Mouse (Mus musculus): Measurements from ENCODE around the gene Ttpal.

The Ttpal gene

DNA sequence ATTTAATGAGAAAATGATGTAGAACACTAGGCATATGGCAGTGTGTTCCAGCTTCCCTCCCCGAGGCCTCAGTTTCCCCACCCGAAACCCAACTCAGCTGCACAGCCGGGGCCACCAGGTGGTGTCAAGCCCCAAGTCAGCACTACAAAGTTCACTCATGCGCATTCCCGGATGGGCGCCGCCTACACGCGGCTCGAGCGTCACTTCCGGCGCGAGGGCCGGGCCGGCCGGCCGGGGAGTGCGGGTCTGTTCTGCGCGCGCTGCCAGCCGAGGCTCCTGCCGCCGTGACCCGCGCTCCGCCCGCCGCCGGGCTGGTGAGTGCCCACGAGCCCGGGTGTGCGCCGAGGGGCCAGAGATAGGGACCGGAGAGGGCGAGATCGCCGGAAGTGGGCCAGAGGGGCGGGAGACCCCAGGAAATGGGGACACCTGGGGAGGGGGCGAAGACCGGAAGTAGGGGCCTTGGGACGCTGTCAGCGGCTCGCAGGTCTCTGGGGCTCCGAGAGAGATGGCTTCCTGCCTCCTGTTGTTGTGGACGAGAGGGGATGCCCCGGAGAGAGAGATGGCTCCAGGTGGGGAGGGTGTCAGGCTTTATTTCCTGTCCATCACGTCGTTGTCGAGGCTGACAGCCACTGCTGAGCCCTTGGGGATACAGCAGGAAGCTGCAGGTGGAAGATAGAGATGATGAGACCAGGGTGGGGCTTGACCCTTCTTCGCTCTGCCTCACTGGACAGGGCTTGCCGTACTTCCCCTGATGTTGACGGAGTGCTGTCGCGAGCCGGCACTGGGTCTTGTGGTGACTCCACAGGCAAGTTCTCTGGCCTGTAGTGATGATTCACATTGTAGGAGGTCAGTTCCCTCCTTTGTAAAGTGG, at the start of gene Ttpal:
Gene Ttpal, plus strand, starts transcription at position 214 of the 871 bp plus-strand sequence.
- DNase-seq (ENCODE audit: low read depth, low spot score), result peak; percentile 94

DNA sequence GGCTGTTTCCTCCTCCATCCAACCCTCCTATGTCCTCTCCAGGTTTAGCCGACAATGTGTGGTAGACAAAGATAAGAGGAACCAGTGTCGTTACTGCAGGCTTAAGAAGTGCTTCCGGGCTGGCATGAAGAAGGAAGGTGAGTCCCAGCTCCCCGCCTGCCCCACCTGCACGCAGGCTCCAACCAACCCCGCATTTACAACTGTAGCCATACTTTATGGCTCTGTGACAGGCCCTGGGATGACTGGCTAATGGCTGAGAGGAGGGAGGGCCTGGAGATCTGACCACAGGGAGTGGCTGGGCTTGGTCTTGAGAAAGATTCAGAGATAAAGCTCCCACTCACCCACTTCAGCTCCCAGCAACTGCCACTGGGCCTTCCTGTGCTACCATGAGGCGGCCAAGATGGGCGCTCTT, 49.6 kb upstream of the Ttpal start:
- no peak for DNase-seq (ENCODE audit: low read depth, low spot score)

DNA sequence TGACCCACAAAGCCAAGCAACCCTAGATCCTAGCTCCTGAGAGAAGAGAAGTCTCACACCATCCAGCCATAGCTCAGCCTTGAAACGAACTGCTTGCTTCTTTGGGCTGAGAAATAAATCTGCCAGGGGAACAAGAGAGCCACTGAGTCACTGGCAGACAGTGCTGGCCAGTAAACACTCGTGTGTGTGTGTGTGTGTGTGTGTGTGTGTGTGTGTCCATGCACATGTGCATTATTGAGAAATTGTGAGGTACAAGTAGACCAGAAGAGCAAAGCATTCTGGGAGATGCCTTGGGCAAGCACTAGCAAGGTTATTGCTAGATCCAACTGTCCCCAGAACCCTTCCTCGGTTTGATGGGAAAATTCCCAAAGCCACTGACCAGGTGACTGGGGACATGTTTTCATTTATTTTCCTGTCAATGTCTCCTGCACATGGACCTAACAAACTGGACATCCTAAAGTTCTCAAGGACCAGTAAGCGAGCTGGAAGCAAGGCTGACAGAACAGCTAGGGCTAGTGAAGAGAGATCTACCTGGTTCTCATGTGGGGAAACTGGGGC, 47.6 kb upstream of the Ttpal start:
- no peak for DNase-seq (ENCODE audit: low read depth, low spot score)

DNA sequence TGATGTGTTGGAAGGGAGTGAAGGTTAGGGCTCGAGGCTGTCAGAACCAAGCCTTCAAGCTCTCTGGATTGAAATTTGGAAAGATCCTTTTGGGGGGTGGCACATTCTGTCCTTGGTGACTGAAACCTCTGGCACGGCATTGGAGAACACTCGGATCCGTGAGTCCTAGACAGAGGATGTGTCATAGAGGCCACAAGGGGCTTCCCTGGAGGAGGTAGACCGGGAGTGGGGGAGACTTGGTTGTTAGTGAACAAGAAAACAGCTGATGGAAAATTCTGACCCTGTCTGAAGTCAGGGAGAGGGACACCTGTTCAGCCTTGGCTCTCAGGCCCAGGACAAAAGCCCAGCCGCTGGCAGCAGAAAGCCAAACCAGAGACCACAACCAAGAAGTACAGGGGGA, 47.1 kb upstream of the Ttpal start:
- DNase-seq (ENCODE audit: low read depth, low spot score), result no peak

DNA sequence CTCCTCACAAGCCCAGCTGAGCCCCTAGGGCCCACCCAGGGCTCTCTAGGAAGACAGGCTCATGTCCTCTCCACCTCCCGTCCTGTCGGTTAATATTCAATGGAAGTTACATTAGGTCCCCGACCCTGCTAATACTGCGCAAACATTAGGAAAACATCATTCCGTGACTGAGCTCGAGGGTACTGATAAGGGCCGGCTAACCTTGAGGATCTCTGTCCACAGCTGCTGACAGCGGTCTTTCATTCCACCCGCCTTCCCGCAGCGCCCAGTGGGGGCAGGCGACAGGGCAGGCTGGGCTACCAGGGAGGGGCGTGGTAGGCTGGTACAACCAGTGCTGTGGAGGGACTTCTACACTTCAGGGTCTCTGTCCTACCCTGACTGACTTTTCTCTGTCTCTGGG, 46.7 kb upstream of the Ttpal start:
- DNase-seq (ENCODE audit: low read depth, low spot score), result no peak

DNA sequence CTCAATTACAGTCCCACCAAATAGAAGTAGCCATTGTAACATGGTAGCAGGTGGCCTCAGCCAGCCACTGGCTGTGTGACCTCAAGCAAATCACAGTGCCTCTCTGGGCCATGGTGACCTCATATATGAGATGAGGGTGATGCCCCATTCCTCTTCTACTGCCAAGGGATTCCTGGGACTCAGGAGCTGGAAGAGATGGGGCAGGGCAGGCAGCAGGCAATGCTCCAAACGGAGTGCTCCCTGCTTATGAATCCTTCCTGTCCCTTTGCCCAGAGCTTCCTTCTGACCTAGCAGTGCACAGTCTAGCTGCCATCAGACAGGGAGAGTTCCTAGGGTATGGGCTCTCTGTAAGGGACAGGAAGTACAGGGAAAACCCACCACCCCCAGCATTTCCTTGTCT, 43.6 kb upstream of the Ttpal start:
- no peak for DNase-seq (ENCODE audit: low read depth, low spot score)

DNA sequence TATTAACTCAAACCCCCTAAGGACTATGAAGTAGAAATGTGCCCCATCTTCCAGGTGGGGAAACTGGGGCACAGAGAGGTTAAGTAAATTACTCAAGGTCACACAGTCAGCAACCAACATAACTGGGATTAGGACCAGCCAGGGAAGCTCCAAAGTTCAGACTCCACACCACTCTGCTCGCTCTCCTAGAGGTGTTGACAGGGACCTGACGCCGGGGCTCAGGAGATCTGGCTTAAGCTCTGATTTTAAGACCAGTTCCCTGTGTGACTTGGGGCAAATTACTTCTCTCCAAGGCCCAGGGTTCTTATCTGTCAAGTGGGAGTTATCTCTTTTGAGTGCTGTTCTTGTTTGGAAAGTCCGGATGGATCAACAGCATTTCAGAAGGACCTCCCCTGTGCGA, 42.9 kb upstream of the Ttpal start:
- DNase-seq (ENCODE audit: low read depth, low spot score), result no peak

DNA sequence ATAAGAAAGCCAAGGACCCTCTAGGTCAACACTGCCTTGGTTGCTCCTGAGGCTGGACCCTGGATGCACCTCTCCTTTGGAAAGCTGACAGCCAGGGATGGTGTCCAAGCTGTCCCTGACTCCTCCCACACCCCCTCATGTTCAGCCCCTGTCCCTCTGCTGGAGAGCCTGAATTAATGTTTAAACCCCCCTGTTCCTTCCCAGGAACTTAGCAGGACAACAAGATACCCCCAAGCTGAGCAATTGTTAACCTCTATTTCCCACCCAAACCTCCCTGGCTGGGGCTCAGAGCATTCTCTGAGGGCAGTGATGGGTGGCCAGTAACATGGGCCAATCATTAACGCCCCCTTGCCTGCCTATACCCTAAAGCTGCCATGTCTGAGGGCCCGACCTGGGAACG, 41.9 kb upstream of the Ttpal start:
- no peak for DNase-seq (ENCODE audit: low read depth, low spot score)

DNA sequence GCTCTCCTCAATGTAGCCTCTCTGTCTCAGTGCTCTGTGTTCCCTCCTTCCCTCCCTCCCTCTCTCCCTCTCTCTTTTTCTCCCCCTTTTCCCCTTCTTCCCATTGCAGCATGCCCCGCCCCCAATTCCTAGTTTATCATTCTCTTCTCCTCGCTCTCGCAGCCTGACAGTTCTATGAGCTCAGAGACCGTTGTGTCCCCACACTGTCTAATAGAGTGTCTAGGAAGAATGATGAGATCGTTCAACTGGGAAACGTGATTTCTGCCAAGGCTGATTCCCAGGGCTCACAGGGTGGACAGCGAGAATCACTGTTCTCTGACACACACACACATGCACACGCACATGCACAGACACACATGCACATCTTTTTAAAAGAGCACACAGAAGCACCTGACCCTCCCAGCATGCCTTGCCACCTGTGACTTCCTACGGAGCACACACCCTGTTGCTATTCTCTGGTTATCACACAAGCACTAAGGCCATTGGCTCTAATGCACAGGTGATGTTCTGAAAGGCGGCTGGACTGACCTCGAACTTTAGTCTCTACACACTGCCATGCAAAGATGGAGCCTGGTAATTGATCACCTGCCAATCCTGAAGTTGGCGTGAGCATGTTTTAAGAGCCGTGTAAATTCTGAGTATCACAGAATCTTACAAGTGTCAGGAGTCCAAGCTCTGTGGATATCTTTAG, 40.7 kb upstream of the Ttpal start:
- no peak for DNase-seq (ENCODE audit: low read depth, low spot score)

DNA sequence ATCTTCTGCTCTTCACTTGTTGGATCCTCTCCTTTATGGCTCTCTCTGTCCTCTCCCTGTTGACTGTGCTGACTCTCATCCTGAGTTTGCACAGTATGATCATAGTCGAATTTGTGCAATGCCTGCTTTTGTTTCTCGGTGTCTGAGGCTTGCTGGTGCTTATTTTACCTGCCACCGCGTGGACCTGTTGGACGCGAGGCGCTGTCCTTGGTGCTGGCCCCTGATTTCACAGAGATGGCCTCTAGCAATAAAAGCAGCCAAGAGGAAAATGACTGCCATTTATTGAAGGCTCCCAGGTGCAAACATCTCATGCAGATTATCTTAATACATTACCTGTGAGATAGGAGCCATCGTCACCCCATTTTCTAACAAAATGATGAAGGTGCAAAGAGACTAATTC, 37.5 kb upstream of the Ttpal start:
- DNase-seq (ENCODE audit: low read depth, low spot score), result no peak

DNA sequence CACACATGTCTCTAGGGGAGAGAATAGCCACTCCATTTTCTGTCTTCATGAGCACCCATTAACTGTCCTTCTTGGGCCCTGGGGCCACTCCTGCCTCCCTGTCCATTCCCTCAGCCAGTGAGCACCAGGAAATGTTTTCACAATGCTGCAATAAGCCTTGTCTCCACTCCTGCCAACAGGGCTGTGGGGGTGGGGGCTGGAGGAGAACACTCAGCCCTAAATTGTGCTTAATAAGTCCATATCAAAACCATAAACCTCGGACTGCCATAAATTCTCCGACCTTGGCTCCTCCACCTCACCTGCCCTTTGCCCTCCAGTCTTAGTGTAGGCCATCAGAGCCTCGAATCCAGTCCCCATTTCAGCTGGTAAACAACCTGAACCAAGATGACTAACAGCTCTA, 27.8 kb upstream of the Ttpal start:
- DNase-seq (ENCODE audit: low read depth, low spot score), result no peak

DNA sequence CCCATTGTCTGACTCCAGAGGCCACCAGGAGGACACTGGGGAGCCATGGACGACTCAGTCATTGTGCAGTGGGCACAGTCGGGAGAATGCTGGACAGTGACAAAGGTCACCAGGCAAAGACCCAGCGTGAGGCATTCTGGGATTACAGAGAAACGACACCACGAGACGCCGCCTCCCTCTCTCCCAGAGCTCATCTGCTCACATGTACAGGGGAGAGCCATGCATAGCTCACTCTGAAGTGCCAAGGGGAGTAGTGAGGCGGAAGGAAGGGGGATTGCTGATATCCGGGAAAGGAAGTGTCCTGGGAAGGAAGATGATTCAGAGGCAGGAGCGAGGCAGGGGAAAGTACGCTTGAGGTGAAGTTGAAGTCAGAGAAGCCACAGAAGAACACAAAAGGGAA, 26.9 kb upstream of the Ttpal start:
- no peak for DNase-seq (ENCODE audit: low read depth, low spot score)

DNA sequence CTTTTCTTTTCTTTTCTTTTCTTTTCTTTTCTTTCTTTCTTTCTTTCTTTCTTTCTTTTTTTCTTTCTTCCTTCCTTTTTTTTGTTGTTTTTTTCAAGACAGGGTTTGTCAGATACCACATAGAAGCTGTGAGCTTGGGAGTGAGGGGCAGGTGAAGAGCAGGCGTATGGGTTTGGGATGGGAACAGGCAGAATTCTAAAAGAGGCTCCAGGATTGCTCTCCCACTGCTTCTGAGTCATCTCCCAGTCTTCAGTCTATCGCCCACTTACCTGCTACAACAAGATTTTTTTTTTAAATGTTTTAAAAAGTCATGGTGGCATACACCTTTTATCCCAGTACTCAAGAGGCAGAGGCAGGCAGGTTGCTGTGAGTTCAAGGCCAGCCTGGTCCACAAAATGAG, 24.1 kb upstream of the Ttpal start:
- peak; percentile 77 for DNase-seq (ENCODE audit: low read depth, low spot score)

DNA sequence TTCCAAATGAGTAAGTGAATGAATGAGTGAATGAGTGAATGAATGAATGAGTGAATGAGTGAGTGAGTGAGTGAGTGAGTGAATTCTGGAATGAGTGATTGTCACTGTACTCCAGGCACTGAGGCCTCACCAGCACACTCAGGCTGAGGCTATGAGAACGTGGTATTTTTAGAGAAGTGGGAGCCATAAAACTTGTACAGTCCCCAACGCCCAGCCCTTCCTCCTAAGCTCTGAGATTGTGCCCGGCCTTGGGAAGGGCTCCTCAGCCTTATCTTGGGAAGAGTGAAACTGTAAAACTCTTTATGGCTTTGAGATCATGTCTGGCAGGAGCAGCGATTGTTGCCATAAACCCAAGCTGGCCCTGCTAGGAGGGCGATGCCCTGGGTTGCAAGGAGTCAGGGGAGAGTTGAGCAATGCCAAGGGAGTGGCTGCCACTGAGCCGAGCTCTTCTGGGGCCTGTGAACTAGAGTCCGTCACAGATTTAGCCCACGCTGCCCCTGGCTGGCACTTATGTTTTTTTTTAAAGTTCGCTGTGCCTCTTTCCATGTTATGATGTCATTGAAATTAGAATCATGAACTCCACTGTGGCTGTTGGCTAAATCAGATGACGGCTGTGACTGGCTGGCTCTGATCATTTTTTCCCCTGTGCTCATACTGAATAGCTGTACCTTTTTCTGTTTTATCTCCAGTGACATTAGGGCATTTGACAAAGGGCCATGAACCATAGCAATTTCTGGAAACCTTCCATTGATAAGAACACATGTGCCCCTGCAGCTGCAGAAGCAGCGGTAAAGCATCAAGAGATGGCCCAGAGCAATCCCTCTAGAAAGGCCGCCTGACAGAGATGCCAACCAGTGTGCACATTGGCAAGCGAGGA, 21.8 kb upstream of the Ttpal start:
- DNase-seq (ENCODE audit: low read depth, low spot score), result no peak

DNA sequence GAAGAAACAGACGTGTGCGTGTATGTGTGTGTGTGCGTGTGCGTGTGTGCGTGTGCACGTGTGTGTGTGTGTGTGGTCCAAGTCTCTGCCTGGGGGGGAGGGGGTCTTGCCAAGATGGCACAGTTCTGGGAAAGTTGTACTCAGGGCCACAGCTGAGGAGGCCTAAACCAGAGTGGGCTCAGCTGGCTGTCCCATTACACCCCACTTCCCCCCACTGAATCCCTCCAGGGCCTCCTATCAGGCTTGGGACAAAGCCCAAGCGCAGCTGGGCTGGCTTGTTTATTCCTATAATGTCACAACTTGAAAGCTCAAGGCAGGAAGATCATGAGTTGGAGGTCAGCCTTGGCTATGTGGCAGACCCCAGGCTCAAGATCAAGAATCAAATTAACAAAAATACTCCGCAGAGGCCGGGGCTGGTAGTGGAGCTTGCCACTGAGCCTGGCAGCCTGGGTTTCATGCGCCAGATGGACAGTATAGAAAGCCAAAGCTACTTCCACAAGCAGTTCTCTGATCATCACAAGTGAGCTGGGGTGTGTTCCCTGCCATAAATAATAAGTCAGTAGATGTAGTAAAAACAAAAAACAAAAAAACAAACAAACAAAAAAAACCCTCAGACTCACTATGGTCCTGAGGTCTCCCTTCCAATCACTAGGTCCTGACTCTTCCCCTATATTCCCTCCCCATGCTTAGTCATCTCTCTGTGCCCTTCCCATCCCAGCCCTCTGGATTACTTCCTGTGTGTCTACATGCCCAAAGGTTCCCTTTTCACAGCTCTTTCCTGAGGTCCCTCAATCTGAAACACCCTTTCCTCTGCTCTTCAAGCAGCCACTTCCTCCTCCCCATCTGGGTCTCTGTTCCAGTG, 18.7 kb upstream of the Ttpal start:
- DNase-seq (ENCODE audit: low read depth, low spot score), result peak; percentile 69

DNA sequence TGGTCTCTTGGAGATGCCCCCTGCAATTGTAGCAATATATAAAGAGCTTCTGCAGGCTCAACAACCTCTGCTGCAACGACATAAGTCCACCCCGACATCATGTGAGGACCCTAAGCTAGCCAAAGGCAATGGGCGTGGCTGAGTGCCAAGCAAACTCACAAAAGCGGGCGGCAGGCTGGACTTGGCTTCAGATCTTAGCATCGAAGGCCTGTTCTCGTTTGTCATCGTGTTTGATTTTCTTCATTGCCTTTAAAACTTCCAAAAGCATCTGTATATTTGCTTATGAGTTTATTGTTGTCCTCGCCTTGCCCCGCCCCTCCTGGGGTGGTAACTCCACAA, 18.1 kb upstream of the Ttpal start:
- no peak for DNase-seq (ENCODE audit: low read depth, low spot score)

DNA sequence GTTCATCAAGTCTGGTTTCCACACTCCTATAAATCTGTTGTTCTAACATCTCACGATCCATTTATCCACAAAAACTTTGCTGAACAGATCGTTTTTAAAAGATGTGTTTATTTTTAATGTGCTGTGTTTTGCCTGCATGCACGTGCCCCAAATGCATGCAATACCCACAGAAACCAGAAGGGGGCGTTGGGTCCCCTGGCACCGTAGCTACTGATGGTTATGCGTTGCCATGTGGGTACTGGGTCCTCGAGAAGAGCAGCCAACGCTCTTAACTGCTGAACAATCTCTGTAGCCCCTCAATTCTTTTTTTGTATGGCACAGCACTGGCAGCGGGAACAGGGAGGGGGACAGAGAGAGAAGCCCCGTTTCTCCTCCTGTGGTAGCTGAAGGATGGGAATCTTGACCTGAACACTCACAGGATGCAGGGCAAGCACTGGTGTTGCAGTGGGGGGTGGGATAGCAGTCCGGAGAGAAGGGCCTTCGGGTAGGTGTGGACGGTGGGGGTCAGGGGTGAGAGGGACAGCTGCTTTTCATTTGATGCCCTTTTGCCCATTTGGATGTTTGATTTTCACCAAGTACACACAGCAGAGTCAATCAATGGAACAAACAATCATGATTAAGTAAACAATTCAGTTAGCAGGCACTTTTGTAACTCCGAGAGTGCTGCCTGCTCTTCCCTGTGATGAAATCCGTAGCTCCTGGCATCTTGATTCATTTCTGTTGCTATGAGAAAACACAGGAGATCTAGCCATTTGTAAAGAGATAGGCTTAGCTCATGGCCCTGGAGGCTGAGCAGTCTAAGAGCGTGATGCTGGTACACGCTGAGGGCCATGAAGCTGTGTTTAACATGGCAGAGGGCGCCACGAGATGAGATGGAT, 15.5 kb upstream of the Ttpal start:
- DNase-seq (ENCODE audit: low read depth, low spot score), result no peak

DNA sequence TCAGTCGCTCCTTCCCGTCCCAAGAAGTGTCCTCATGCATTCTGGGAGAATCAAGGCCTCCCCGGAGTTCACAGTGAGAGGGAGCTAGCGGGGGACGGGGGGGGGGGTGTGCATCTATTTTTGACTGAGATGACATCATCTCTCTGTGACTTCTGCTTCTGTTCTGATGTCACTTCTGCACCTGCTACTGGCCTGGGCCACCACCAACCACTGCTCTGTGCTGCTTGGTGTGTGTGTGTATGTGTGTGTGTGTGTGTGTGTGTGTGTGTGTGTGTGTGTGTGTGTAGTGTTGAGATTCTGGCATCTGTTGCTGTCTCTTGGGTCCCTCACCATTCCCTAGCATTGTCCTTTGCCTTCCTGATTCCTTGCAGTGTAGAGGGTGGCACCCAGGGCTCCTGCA, 14.6 kb upstream of the Ttpal start:
- DNase-seq (ENCODE audit: low read depth, low spot score), result peak; percentile 37

DNA sequence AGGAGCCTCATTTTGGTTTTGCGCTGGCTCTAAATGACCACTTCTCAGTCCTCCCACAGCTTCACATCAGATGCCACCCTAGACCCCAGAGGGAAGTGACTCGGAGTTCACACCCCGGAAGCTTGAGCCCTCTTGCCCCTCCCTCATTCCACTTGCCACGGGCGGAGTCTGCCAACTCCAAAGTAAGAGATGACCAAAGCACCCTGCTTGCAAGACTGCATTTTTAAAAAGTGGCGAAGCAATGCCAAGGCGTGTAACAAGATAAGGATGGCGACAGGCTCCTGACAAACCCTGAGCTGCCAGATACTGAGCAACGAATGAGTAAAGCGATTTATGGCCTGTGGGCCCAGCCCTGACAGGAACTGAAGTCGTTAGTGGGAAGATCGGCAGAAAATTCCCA, 11.9 kb upstream of the Ttpal start:
- DNase-seq (ENCODE audit: low read depth, low spot score), result no peak

DNA sequence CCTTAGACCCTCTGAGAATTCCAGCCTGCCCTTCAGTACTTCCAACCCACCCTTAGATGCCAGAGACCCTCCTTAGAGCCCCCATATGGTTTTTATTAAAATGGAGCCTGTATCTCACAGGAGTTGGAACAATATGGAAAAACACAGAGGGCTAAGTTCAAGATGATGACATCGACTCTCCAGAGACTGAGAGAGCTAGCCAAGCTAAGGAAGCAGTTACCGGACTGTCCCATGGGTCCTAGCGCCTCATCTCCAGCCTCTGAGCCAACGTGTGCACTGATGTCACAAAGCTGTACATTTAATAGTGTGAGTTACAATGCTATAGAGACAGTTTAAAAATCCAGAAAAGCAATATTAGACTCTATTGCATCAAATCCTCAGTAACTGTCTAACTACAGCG, 11.1 kb upstream of the Ttpal start:
- DNase-seq (ENCODE audit: low read depth, low spot score), result no peak
